Mouse (Mus musculus) stomach, postnatal 0 days (tissue): ENCODE measurements at regions not wholly inside any gene's neighbourhood (a gene's known extent, or its start where the extent isn't known, plus 50 kb on each side); places are given as distances from the start of the nearest gene placed in this dataset.

Experiments
- ATAC-seq: fragments of 200-750 bp; cut with Nextera tagmentation; 2 replicates; pipeline ENCODE4 v1.8.0; 2017; ENCODE audit not compliant: low FRiP score, low TSS enrichment
- DNase-seq: peaks from one replicate; pipeline ENCODE4 v3.0.0-alpha.2; 2016; ENCODE audit warnings: low spot score
- H3K27ac ChIP-seq: fragments of 300-500 bp; sonication (generic); replicated peaks from 2 replicates; pipeline ENCODE4 v1.5.1; 2014; ENCODE audit warnings: mild to moderate bottlenecking, control low read depth
- H3K27me3 ChIP-seq: fragments of 300-500 bp; sonication (generic); 2 replicates; pipeline ENCODE4 v1.6.1; 2014; ENCODE audit warnings: low read length; ENCODE audit not compliant: control insufficient read depth, insufficient read depth
- H3K36me3 ChIP-seq: fragments of 300-500 bp; sonication (generic); 2 replicates; pipeline ENCODE4 v1.6.1; 2014; ENCODE audit warnings: low read length, mixed read lengths; ENCODE audit not compliant: control insufficient read depth, insufficient read depth
- H3K4me1 ChIP-seq: fragments of 300-500 bp; sonication (generic); replicated peaks from 2 replicates; pipeline ENCODE4 v1.6.1; 2014; ENCODE audit warnings: antibody characterized with exemption; ENCODE audit not compliant: control insufficient read depth, insufficient read depth
- H3K4me2 ChIP-seq: fragments of 300-500 bp; sonication (generic); replicated peaks from 2 replicates; pipeline ENCODE4 v1.6.1; 2014; ENCODE audit warnings: low read depth, mild to moderate bottlenecking, control low read depth, moderate library complexity
- H3K4me3 ChIP-seq: fragments of 300-500 bp; sonication (generic); 2 replicates; pipeline ENCODE4 v1.5.1; 2014; ENCODE audit warnings: low read depth, low read length, control low read depth
- H3K9ac ChIP-seq: fragments of 300-500 bp; sonication (generic); 2 replicates; pipeline ENCODE4 v1.6.1; 2014; ENCODE audit warnings: mild to moderate bottlenecking, low read length, control low read depth, mixed read lengths
- H3K9me3 ChIP-seq: fragments of 300-500 bp; sonication (generic); 2 replicates; pipeline ENCODE4 v1.6.1; 2016; ENCODE audit warnings: low read length; ENCODE audit not compliant: control insufficient read depth
- CTCF ChIP-seq: IDR thresholded peaks from 2 replicates; pipeline ENCODE4 v1.5.1; 2016; ENCODE audit warnings: antibody characterized with exemption, low read depth, mild to moderate bottlenecking, moderate library complexity
- EP300 ChIP-seq: optimal IDR thresholded peaks from 2 replicates; pipeline ENCODE3; 2016; ENCODE audit warnings: antibody characterized with exemption
- WGBS: fragments of 180-500 bp; shearing (Covaris S2); extraction: QIAGEN DNeasy Blood & Tissue Kit; methylation state at CpG from one replicate; pipeline ENCODE4 v1.1.7; 2014; 5-methylcytosine and 5-hydroxymethylcytosine counted together

DNA sequence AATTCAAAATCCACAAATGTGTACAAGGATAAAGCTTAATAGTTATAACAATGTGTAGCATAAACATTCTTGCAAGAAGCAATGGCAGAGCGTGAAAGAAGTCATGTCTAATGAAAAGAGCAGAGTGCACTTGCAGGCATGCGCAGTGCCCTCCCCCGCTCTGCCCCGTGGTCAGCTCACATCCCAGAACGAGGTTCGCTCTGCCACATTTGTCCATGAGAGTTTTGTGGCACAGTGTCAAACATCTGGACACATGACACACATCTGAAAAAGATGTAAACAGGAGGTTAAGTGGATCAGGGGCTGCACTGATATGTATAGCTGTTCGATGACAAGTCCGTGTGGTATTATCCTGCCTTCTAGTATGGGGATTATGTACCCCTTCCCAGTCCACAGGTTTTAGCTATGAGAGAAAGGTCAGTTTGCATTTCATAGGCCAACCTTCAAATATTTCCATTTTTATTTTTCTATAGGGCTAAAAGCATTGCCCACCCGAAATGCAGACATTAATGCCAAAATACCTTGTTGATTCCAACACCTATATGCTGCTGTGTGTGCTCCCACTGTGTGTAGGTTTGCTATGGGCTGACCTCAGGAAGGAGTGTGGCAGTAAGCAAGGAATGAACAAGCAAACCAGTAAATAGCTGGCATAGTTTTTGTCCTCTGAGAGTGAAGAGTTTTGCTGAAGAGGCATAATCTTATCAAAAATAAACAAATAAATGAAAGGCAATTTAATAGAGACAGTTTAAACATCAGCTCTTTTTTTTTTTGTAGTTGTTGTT is 160.7 kb upstream of the Ccdc54 start:
- ATAC-seq, result no peak
- H3K4me3 ChIP-seq, result no peak overlapping the region

DNA sequence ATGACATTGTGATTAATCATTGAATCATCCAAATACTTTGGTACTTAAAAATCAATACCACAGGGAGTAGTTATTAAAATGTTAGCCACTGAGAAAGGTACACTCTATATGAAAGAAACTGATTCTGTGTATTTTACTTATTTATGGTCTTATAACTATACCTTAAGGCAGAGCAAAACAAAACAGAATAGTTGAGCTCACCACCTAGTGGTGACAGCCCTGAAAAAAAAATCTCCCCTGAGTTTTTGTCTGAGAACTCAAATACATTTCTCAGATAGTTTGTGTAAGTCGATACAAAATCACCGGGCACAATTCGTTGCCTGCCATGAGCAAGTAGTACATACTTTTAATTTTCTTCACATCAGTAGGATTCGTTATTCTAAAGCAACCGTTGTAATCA is 156.7 kb upstream of the Ccdc54 start:
- H3K36me3 ChIP-seq, result no peaks in the 10 kb centered on the region
- no peak for TF ChIP-seq EP300
- peak; percentile 13; the same call in 1 of the 2 replicates for TF ChIP-seq CTCF
- ATAC-seq, result no peak
- H3K9me3 ChIP-seq, result no peaks in the 10 kb centered on the region
- no peak for DNase-seq
- H3K27me3 ChIP-seq, result no peaks in the 10 kb centered on the region
- H3K4me1 ChIP-seq, result no peaks in the 10 kb centered on the region
- H3K27ac ChIP-seq, result no peak overlapping the region
- WGBS, result 86% methylated on average over 5 of the region's 5 CpGs
- no peak overlapping the region for H3K4me3 ChIP-seq
- H3K9ac ChIP-seq, result no peak overlapping the region
- H3K4me2 ChIP-seq, result no peak overlapping the region

More for the DNA sequence above, 160.7 kb upstream of the Ccdc54 start:
- H3K9ac ChIP-seq, result no peak overlapping the region
- H3K4me2 ChIP-seq, result no peak overlapping the region
- 56% methylated on average over 9 of the region's 9 CpGs for WGBS
- no peak overlapping the region for H3K27ac ChIP-seq
- H3K36me3 ChIP-seq, result no peaks in the 10 kb centered on the region
- no peaks in the 10 kb centered on the region for H3K9me3 ChIP-seq
- no peak for TF ChIP-seq CTCF
- TF ChIP-seq EP300, result no peak
- DNase-seq, result no peak
- H3K27me3 ChIP-seq, result no peaks in the 10 kb centered on the region
- no peaks in the 10 kb centered on the region for H3K4me1 ChIP-seq

DNA sequence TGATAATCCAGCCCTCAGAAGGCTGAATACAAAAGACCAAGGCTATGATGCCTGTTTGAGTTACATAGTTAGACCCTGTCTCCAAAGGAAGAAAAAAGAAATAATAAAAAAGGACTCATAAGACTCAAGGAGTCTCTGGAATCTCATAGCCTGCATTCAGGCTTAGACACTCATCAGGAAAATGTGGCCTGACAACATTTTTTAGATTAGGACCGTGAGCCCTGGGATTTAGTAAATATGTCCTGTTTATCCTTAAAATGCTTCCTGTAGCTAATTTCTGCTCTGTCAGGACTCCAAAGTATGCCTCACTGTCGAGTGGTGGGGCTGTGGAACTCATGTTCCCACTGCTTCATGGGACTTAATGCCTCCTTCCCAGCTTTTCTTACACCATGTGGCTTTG is 154.8 kb upstream of the Ccdc54 start:
- Histone ChIP-seq H3K9ac (no peak overlapping the region), H3K9me3 (no peaks in the 10 kb centered on the region), H3K4me2 (no peak overlapping the region), H3K36me3 (no peaks in the 10 kb centered on the region), H3K4me3 (no peak overlapping the region), H3K4me1 (no peaks in the 10 kb centered on the region), H3K27ac (no peak overlapping the region), H3K27me3 (no peaks in the 10 kb centered on the region)
- TF ChIP-seq EP300, result no peak
- TF ChIP-seq CTCF, result no peak
- ATAC-seq (no peak), DNase-seq (no peak)
- 21% methylated on average over 2 of the region's 2 CpGs for WGBS

DNA sequence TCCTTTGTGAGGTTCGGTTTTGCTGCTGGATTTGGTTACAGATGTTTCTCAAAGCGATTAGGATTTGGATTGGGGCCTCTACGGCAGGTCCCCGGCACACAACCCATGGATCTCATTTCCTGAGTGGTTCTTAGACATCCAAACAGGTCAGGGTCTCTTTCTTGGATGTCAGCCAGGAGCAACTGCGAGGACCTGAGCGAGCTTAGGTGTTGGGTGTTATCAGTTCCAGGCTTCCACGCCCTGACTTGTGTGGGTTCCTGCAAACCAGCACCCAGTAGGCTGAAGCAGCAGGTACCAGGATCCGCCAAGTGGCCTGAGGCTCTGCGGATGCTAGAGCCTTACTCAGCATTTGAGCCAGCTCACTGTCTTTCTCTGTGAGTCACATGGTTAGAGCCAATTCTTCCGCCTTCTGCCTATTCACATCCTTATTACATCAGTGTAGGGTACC is 146.5 kb upstream of the Ccdc54 start:
- no peaks in the 10 kb centered on the region for H3K36me3 ChIP-seq
- no peaks in the 10 kb centered on the region for H3K27me3 ChIP-seq
- no peaks in the 10 kb centered on the region for H3K4me1 ChIP-seq
- H3K4me3 ChIP-seq, result peak overlapping the region; percentile 45
- peak overlapping the region; percentile 64 for H3K4me2 ChIP-seq
- TF ChIP-seq EP300 (no peak), CTCF (no peak)
- H3K9me3 ChIP-seq, result no peaks in the 10 kb centered on the region
- peak; percentile 28 for DNase-seq
- WGBS, result 28% methylated on average over 10 of the region's 10 CpGs
- no peak overlapping the region for H3K27ac ChIP-seq
- peak overlapping the region; percentile 43 for H3K9ac ChIP-seq
- peak; percentile 27; the same call in 1 of the 2 replicates for ATAC-seq

DNA sequence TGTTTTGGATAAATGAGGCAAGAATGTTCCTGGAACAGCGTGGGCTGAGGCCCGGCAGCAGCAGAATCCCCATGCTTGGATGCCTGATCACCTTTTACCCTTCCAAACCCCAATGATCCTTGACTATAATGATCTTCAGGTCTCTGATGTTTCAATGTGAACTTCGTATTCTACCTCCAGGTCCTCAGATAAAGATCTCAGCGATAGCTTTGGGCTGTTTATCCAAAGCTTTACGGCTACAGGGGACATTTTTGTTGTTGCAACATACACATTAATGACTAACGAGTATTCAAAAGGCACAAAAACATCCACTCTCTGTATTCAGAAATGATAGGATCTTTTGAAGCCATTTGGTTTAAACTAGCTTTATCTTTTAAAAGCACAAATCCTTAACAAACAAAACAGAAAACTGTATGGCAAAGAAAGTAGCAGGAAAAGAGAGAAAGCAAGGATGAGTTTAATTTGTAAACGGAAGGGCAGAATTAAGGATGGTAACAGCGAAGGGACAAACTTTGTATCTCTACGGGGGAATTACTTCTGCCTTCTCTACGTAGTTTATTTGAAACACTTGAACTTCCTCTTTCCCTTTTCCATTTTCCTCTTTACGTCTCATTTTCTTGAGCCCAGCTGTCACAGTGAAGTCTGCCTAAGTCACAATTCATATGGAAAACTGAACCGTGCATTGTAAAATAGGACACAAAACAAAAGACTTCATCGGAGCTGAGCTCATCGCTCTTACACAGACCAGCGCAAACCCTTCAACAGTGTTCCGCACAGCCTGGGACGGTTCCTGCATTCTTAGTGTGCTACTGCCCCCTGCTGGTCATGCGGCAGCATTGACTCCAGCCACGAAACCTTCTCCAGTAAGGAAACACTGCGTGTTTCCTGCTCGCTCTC is 145.4 kb upstream of the Ccdc54 start:
- H3K9me3 ChIP-seq, result no peaks in the 10 kb centered on the region
- peak overlapping the region; percentile 64 for H3K4me2 ChIP-seq
- no peaks in the 10 kb centered on the region for H3K4me1 ChIP-seq
- 5% methylated on average over 21 of the region's 21 CpGs for WGBS
- ATAC-seq (peak; percentile 89), DNase-seq (peak; percentile 92)
- peak overlapping the region; percentile 45 for H3K4me3 ChIP-seq
- peak overlapping the region; percentile 46 for H3K27ac ChIP-seq
- peak overlapping the region; percentile 43 for H3K9ac ChIP-seq
- H3K27me3 ChIP-seq, result no peaks in the 10 kb centered on the region
- TF ChIP-seq CTCF (peak; percentile 99), EP300 (no peak)
- no peaks in the 10 kb centered on the region for H3K36me3 ChIP-seq
